Mouse (Mus musculus) MEL (cell line): ENCODE measurements at regions not wholly inside any gene's neighbourhood (a gene's known extent, or its start where the extent isn't known, plus 50 kb on each side); places are given as distances from the start of the nearest gene placed in this dataset.

Source experiments
- DNase-seq: peaks from one replicate; pipeline ENCODE4 v3.0.0; 2011; ENCODE audit warnings: low read depth, low spot score
- H3K27ac ChIP-seq: 2 replicates; pipeline ENCODE4 v1.5.1; 2012; ENCODE audit warnings: low read depth, mild to moderate bottlenecking, control low read depth, low read length, moderate library complexity; ENCODE audit not compliant: control insufficient read depth
- H3K27me3 ChIP-seq, 2 experiments: fragments of 150-350 bp in 1 of 2; sonication (generic) in 1 of 2; 2 replicates each; pipeline ENCODE4 v1.6.1; 2012; ENCODE audit warnings: low read length in 2 of 2, mild to moderate bottlenecking in 2 of 2, improper control_type of control experiment in 1 of 2, moderate library complexity in 1 of 2; ENCODE audit not compliant: insufficient read depth in 2 of 2, control insufficient read depth in 1 of 2
- H3K36me3 ChIP-seq, 2 experiments: 2 replicates each; pipeline ENCODE4 v1.6.1; 2012 to 2014; ENCODE audit warnings: low read length in 2 of 2, improper control_type of control experiment in 1 of 2, inconsistent platforms in 1 of 2, mild to moderate bottlenecking in 1 of 2; ENCODE audit not compliant: insufficient read depth in 2 of 2, control insufficient read depth in 1 of 2
- H3K4me1 ChIP-seq, 2 experiments: fragments of 150-350 bp in 1 of 2; sonication (generic) in 1 of 2; 2 replicates each; pipeline ENCODE4 v1.6.1; 2012; ENCODE audit warnings: low read length in 2 of 2, improper control_type of control experiment in 1 of 2, mild to moderate bottlenecking in 1 of 2; ENCODE audit not compliant: insufficient read depth in 2 of 2, control insufficient read depth in 1 of 2
- H3K4me3 ChIP-seq, 2 experiments: fragments of 150-350 bp in 1 of 2; sonication (generic) in 1 of 2; 2 replicates each; pipeline ENCODE4 v1.5.1; 2012; ENCODE audit warnings: low read depth in 2 of 2, low read length in 2 of 2, mild to moderate bottlenecking in 2 of 2, moderate library complexity in 2 of 2, control low read depth in 1 of 2, improper control_type of control experiment in 1 of 2; ENCODE audit not compliant: control insufficient read depth in 1 of 2, insufficient read depth in 1 of 2
- H3K79me2 ChIP-seq: 2 replicates; pipeline ENCODE4 v1.6.1; 2012; ENCODE audit warnings: mild to moderate bottlenecking, low read length, moderate library complexity; ENCODE audit not compliant: control insufficient read depth, poor library complexity, insufficient read depth
- H3K9ac ChIP-seq: 2 replicates; pipeline ENCODE4 v1.6.1; 2012; ENCODE audit warnings: low read depth, mild to moderate bottlenecking, control low read depth, low read length, moderate library complexity; ENCODE audit not compliant: control insufficient read depth, poor library complexity, severe bottlenecking
- H3K9me3 ChIP-seq: fragments of 150-350 bp; sonication (generic); replicated peaks from 2 replicates; pipeline ENCODE4 v1.6.1; 2012; ENCODE audit warnings: mild to moderate bottlenecking, low read length, improper control_type of control experiment, moderate library complexity; ENCODE audit not compliant: insufficient read depth
- CHD2 ChIP-seq: IDR thresholded peaks from 2 replicates; pipeline ENCODE4 v1.6.1; 2011; ENCODE audit warnings: low read length, improper control_type of control experiment
- CTCF ChIP-seq, 3 experiments: IDR thresholded peaks in 2 of 3; conservative IDR thresholded peaks in 1 of 3; 2 replicates each; pipeline ENCODE4 v1.5.1; 2011 to 2012; ENCODE audit warnings: low read length in 3 of 3, low read depth in 2 of 3, mild to moderate bottlenecking in 2 of 3, improper control_type of control experiment in 1 of 3, inconsistent platforms in 1 of 3, mixed read lengths in 1 of 3, moderate library complexity in 1 of 3; ENCODE audit not compliant: control insufficient read depth in 1 of 3, insufficient read depth in 1 of 3, poor library complexity in 1 of 3, severe bottlenecking in 1 of 3
- E2F4 ChIP-seq: IDR thresholded peaks from 2 replicates; pipeline ENCODE4 v1.6.1; 2011; ENCODE audit warnings: low read depth, low read length, improper control_type of control experiment, borderline replicate concordance
- ELF1 ChIP-seq: IDR thresholded peaks from 2 replicates; pipeline ENCODE4 v1.6.1; 2014; ENCODE audit warnings: low read depth, mild to moderate bottlenecking, inconsistent platforms, low read length, improper control_type of control experiment, moderate library complexity
- EP300 ChIP-seq, 2 experiments: IDR thresholded peaks; 2 replicates each; pipeline ENCODE4 v1.6.1; 2011; ENCODE audit warnings: improper control_type of control experiment in 2 of 2, low read length in 2 of 2, low read depth in 1 of 2, mild to moderate bottlenecking in 1 of 2
- GABPA ChIP-seq: IDR thresholded peaks from 2 replicates; pipeline ENCODE4 v1.6.1; 2012; ENCODE audit warnings: low read depth, mild to moderate bottlenecking, inconsistent platforms, low read length, improper control_type of control experiment, moderate library complexity
- GATA1 ChIP-seq: IDR thresholded peaks from 2 replicates; pipeline ENCODE4 v1.6.1; 2011; ENCODE audit warnings: low read depth, low read length, improper control_type of control experiment
- HCFC1 ChIP-seq: IDR thresholded peaks from 2 replicates; pipeline ENCODE4 v1.6.1; 2012; ENCODE audit warnings: low read depth, mild to moderate bottlenecking, inconsistent platforms, low read length, improper control_type of control experiment, moderate library complexity
- JUND ChIP-seq: IDR thresholded peaks from 2 replicates; pipeline ENCODE4 v1.6.1; 2011; ENCODE audit warnings: low read depth, mild to moderate bottlenecking, improper control_type of control experiment, low read length
- MAX ChIP-seq: IDR thresholded peaks from 2 replicates; pipeline ENCODE4 v1.6.1; 2011; ENCODE audit warnings: low read length, improper control_type of control experiment
- MYB ChIP-seq: IDR thresholded peaks from 2 replicates; pipeline ENCODE4 v1.6.1; 2011; ENCODE audit warnings: mild to moderate bottlenecking, low read depth, low read length, improper control_type of control experiment
- MYC ChIP-seq: IDR thresholded peaks from 2 replicates; pipeline ENCODE4 v1.6.1; 2011; ENCODE audit warnings: low read depth, mild to moderate bottlenecking, low read length, improper control_type of control experiment, moderate library complexity
- NRF1 ChIP-seq: IDR thresholded peaks from 2 replicates; pipeline ENCODE4 v1.6.1; 2014; ENCODE audit warnings: low read depth, mild to moderate bottlenecking, inconsistent platforms, low read length, improper control_type of control experiment, moderate library complexity; ENCODE audit not compliant: poor library complexity, insufficient read depth, severe bottlenecking
- POLR2A ChIP-seq, 2 experiments: IDR thresholded peaks; 2 replicates each; pipeline ENCODE4 v1.6.1; 2011 to 2012; ENCODE audit warnings: low read length in 2 of 2, mild to moderate bottlenecking in 2 of 2, control low read depth in 1 of 2, improper control_type of control experiment in 1 of 2, low read depth in 1 of 2, moderate library complexity in 1 of 2; ENCODE audit not compliant: control insufficient read depth in 1 of 2, insufficient read depth in 1 of 2, poor library complexity in 1 of 2
- TBP ChIP-seq: IDR thresholded peaks from 2 replicates; pipeline ENCODE4 v1.8.0; 2011; ENCODE audit warnings: low read depth, low read length, improper control_type of control experiment
- TCF12 ChIP-seq: IDR thresholded peaks from 2 replicates; pipeline ENCODE4 v1.6.1; 2014; ENCODE audit warnings: low read depth, mild to moderate bottlenecking, inconsistent platforms, low read length, improper control_type of control experiment, moderate library complexity
- USF1 ChIP-seq: IDR thresholded peaks from 2 replicates; pipeline ENCODE4 v1.6.1; 2014; ENCODE audit warnings: low read depth, mild to moderate bottlenecking, inconsistent platforms, low read length, improper control_type of control experiment, moderate library complexity
- USF2 ChIP-seq, 2 experiments: IDR thresholded peaks; 2 replicates each; pipeline ENCODE4 v1.6.1; 2011 to 2012; ENCODE audit warnings: improper control_type of control experiment in 2 of 2, low read length in 2 of 2, borderline replicate concordance in 1 of 2, inconsistent platforms in 1 of 2, low read depth in 1 of 2, mild to moderate bottlenecking in 1 of 2; ENCODE audit not compliant: insufficient read depth in 1 of 2
- ZC3H11A ChIP-seq: IDR thresholded peaks from 2 replicates; pipeline ENCODE4 v1.6.1; 2012; ENCODE audit warnings: low read depth, mild to moderate bottlenecking, inconsistent platforms, low read length, improper control_type of control experiment
- ZMIZ1 ChIP-seq: IDR thresholded peaks from 2 replicates; pipeline ENCODE4 v1.6.1; 2012; ENCODE audit warnings: low read depth, mild to moderate bottlenecking, inconsistent platforms, low read length, improper control_type of control experiment, moderate library complexity
- ZNF384 ChIP-seq: IDR thresholded peaks from 2 replicates; pipeline ENCODE4 v1.6.1; 2012; ENCODE audit warnings: low read depth, mild to moderate bottlenecking, inconsistent platforms, low read length, improper control_type of control experiment

- no peak overlapping the region for H3K4me3 ChIP-seq
- TF ChIP-seq EP300 (IDR thresholded peaks at IDR 0.05; ENCODE audit: low read depth in 1 of 2, low read length in 2 of 2) (no peak), CTCF (IDR thresholded peaks at IDR 0.05 in 2 of 3, conservative IDR thresholded peaks at IDR 0.05 in 1 of 3; ENCODE audit: control insufficient read depth in 1 of 3, insufficient read depth in 1 of 3, low read depth in 2 of 3, low read length in 3 of 3, poor library complexity in 1 of 3, severe bottlenecking in 1 of 3) (no peak), CHD2 (no peak), USF1 (no peak), MYC (no peak)
- TF ChIP-seq, all 39 proteins: peak for 0
These were observed 316.6 kb downstream of the Lrriq3 start for GRCm38 (mm10) chr3:155409867-155410266.

GRCm38 (mm10) chr3:155459701-155460481 lies 366.7 kb downstream of the Lrriq3 start:
- Histone ChIP-seq H3K4me3 (no peak overlapping the region), H3K9me3 (no peaks in the 10 kb centered on the region), H3K27ac (no peak overlapping the region), H3K27me3 (no peaks in the 10 kb centered on the region), H3K4me1 (no peaks in the 10 kb centered on the region), H3K79me2 (no peaks in the 10 kb centered on the region), H3K36me3 (no peaks in the 10 kb centered on the region), H3K9ac (no peak overlapping the region)
- TF ChIP-seq JUND (no peak), E2F4 (no peak), TBP (no peak), ZMIZ1 (no peak), ELF1 (no peak), HCFC1 (no peak), NRF1 (no peak), EP300 (IDR thresholded peaks at IDR 0.05; ENCODE audit: low read depth in 1 of 2, low read length in 2 of 2) (no peak), GABPA (no peak), GATA1 (no peak), ZNF384 (no peak), ZC3H11A (no peak), MYB (no peak), TCF12 (no peak), USF2 (IDR thresholded peaks at IDR 0.05; ENCODE audit: borderline replicate concordance in 1 of 2, insufficient read depth in 1 of 2, low read depth in 1 of 2, low read length in 2 of 2) (no peak), POLR2A (IDR thresholded peaks at IDR 0.05; ENCODE audit: control insufficient read depth in 1 of 2, insufficient read depth in 1 of 2, low read depth in 1 of 2, low read length in 2 of 2, poor library complexity in 1 of 2) (no peak), MAX (no peak)
- no peak for DNase-seq

More at GRCm38 (mm10) chr3:155409867-155410266, 316.6 kb downstream of the Lrriq3 start:
- no peak overlapping the region for H3K27ac ChIP-seq
- no peaks in the 10 kb centered on the region for H3K27me3 ChIP-seq
- no peaks in the 10 kb centered on the region for H3K9me3 ChIP-seq
- H3K4me1 ChIP-seq = no peaks in the 10 kb centered on the region
- no peaks in the 10 kb centered on the region for H3K79me2 ChIP-seq
- no peaks in the 10 kb centered on the region for H3K36me3 ChIP-seq
- no peak for DNase-seq
- H3K9ac ChIP-seq = no peak overlapping the region
